Mouse (Mus musculus): ENCODE results near the gene Mosmo.
"Not testable (repeated sequence)": the region's sequence is repeated elsewhere in the genome, so short reads cannot be mapped to it uniquely, and the experiment has no call there.

The Mosmo gene

GRCm38 (mm10) chr7:120703888-120704287 lies 26.5 kb downstream of the Mosmo start:
- no peak for DNase-seq (ENCODE audit: low spot score)

- DNase-seq (ENCODE audit: low spot score): no peak
Observed at GRCm38 (mm10) chr7:120712071-120712470, 34.7 kb downstream of the Mosmo start.

GRCm38 (mm10) chr7:120713225-120713624 lies 35.8 kb downstream of the Mosmo start:
- no peak for DNase-seq (ENCODE audit: low spot score)

GRCm38 (mm10) chr7:120713951-120714350 lies 36.5 kb downstream of the Mosmo start:
- DNase-seq (ENCODE audit: low spot score): not testable (repeated sequence)

- DNase-seq (ENCODE audit: low spot score): no peak
Observed at GRCm38 (mm10) chr7:120717261-120717660, 39.8 kb downstream of the Mosmo start.

GRCm38 (mm10) chr7:120721051-120721450 lies 43.6 kb downstream of the Mosmo start:
- DNase-seq (ENCODE audit: low spot score): no peak

- DNase-seq (ENCODE audit: low spot score): no peak
Observed at GRCm38 (mm10) chr7:120721456-120721855, 44.0 kb downstream of the Mosmo start.

GRCm38 (mm10) chr7:120722063-120722462 lies 44.6 kb downstream of the Mosmo start:
- DNase-seq (ENCODE audit: low spot score): no peak

GRCm38 (mm10) chr7:120722839-120723278 lies 45.4 kb downstream of the Mosmo start:
- no peak for DNase-seq (ENCODE audit: low spot score)

GRCm38 (mm10) chr7:120727581-120727980 lies 50.2 kb downstream of the Mosmo start:
- peak; percentile 66 for DNase-seq (ENCODE audit: low spot score)

- DNase-seq (ENCODE audit: low spot score): peak; percentile 59
Observed at GRCm38 (mm10) chr7:120729635-120730034, 52.2 kb downstream of the Mosmo start.

GRCm38 (mm10) chr7:120732906-120733305 lies 55.5 kb downstream of the Mosmo start:
- no peak for DNase-seq (ENCODE audit: low spot score)

GRCm38 (mm10) chr7:120739018-120739417 lies 61.6 kb downstream of the Mosmo start, which contains the start of gene Vwa3a:
TSS of gene Vwa3a (plus strand) at chr7:120739318.
- DNase-seq (ENCODE audit: low spot score): no peak

- no peak for DNase-seq (ENCODE audit: low spot score)
Observed at GRCm38 (mm10) chr7:120739558-120740101, 62.2 kb downstream of the Mosmo start.

GRCm38 (mm10) chr7:120743366-120744351 lies 66.2 kb downstream of the Mosmo start:
- no peak for DNase-seq (ENCODE audit: low spot score)

GRCm38 (mm10) chr7:120744606-120745005 lies 67.2 kb downstream of the Mosmo start:
- no peak for DNase-seq (ENCODE audit: low spot score)

GRCm38 (mm10) chr7:120746029-120746428 lies 68.6 kb downstream of the Mosmo start:
- no peak for DNase-seq (ENCODE audit: low spot score)

- DNase-seq (ENCODE audit: low spot score): no peak
Observed at GRCm38 (mm10) chr7:120746821-120747220, 69.4 kb downstream of the Mosmo start.

- no peak for DNase-seq (ENCODE audit: low spot score)
Observed at GRCm38 (mm10) chr7:120748478-120748877, 71.1 kb downstream of the Mosmo start.

- DNase-seq (ENCODE audit: low spot score): no peak
Observed at GRCm38 (mm10) chr7:120751330-120751729, 73.9 kb downstream of the Mosmo start.

- no peak for DNase-seq (ENCODE audit: low spot score)
Observed at GRCm38 (mm10) chr7:120751906-120752305, 74.5 kb downstream of the Mosmo start.

GRCm38 (mm10) chr7:120754671-120755070 lies 77.3 kb downstream of the Mosmo start:
- peak; percentile 78 for DNase-seq (ENCODE audit: low spot score)

- no peak for DNase-seq (ENCODE audit: low spot score)
Observed at GRCm38 (mm10) chr7:120767369-120767768, 90.0 kb downstream of the Mosmo start.
